In the genomic region with DNA sequence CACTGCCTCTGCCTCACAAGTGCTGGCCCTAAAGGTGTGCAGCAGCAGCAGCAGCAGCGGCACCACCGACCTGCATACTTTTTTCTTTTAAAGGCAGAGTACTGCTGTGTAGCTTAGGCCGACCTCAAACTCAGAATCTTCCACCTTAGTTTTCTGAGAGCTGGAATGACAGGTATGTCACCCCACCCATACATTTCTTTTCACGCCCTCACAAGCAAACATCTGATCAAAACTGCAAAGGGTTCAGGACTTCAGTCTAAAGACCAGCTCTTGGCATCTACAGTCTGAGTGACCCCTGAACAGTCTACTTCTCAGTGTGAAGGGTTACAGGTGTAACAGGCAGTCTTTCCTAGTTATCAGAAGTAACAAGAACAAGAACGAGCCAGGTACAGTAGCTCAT, we compare ENCODE assay signal across 30 mouse cellular contexts. TPM values are rescaled to one million over a fixed set of nuclear protein-coding genes. Genes with fewer than 3 reads are reported as not detected.
DNase-seq lines count a peak whose midpoint lies in the region; ATAC-seq and TF ChIP-seq lines count a peak whose summit lies in the region.
"Had no signal": no experiment of that assay in that cellular context is flagged by ENCODE, and none has a peak within 500 bp of the region (broad histone marks: within the 10 kb centered on the region; RNA-seq: fewer than 3 reads in every experiment).

No protein-coding gene starts in this region.

- H3K9ac ChIP-seq in lung, postnatal 0 days (replicated peaks; ENCODE audit: low read depth), result no peak overlapping the region
- H3K9ac ChIP-seq in intestine, embryonic 15.5 days, result no peak overlapping the region
- no peak overlapping the region for H3K9ac ChIP-seq in stomach, embryonic 16.5 days (ENCODE audit: low read length)
- H3K9ac ChIP-seq: forebrain, embryonic 13.5 days; heart, embryonic 12.5 days; hindbrain, embryonic 15.5 days; limb, embryonic 15.5 days; liver, embryonic 13.5 days; midbrain, embryonic 13.5 days; neural tube, embryonic 13.5 days had no signal

- H3K4me1 ChIP-seq in lung, postnatal 0 days (ENCODE audit: insufficient read depth, low read depth, low read length), result peaks cover 5% of the 10 kb centered on the region; the same call in 1 of the 2 replicates
- peaks cover 14% of the 10 kb centered on the region for H3K4me1 ChIP-seq in lung, adult 2 months (ENCODE audit: control insufficient read depth, insufficient read depth, low read length)
- H3K4me1 ChIP-seq in intestine, embryonic 15.5 days (replicated peaks), result peaks cover 14% of the 10 kb centered on the region; the same call in 1 of the 2 replicates
- peaks cover 17% of the 10 kb centered on the region; the same call in 1 of the 2 replicates for H3K4me1 ChIP-seq in stomach, embryonic 16.5 days (ENCODE audit: control insufficient read depth, insufficient read depth, low read length)
- H3K4me1 ChIP-seq: midbrain, embryonic 13.5 days; neural tube, embryonic 13.5 days had no signal

- H3K4me2 ChIP-seq in lung, postnatal 0 days (replicated peaks; ENCODE audit: low read depth, low read length), result no peak overlapping the region
- no peak overlapping the region for H3K4me2 ChIP-seq in intestine, embryonic 15.5 days (replicated peaks)
- no peak overlapping the region for H3K4me2 ChIP-seq in stomach, embryonic 16.5 days (ENCODE audit: low read depth, low read length)
- H3K4me2 ChIP-seq: forebrain, embryonic 13.5 days; heart, embryonic 12.5 days; hindbrain, embryonic 15.5 days; limb, embryonic 15.5 days; liver, embryonic 13.5 days; midbrain, embryonic 13.5 days; neural tube, embryonic 13.5 days had no signal

- H3K9me3 ChIP-seq in lung, postnatal 0 days (ENCODE audit: low read length), result no peaks in the 10 kb centered on the region
- H3K9me3 ChIP-seq in intestine, embryonic 15.5 days, result no peaks in the 10 kb centered on the region
- no peaks in the 10 kb centered on the region for H3K9me3 ChIP-seq in stomach, embryonic 16.5 days (replicated peaks; ENCODE audit: control insufficient read depth, low read length)
- H3K9me3 ChIP-seq: forebrain, embryonic 13.5 days; G1E; heart, embryonic 12.5 days; hindbrain, embryonic 10.5 days; hindbrain, embryonic 15.5 days; limb, embryonic 10.5 days; limb, embryonic 15.5 days; liver, embryonic 13.5 days; midbrain, embryonic 13.5 days; neural tube, embryonic 13.5 days had no signal

- H3K36me3 ChIP-seq in lung, postnatal 0 days (ENCODE audit: insufficient read depth, low read length), result no peaks in the 10 kb centered on the region; the same call in 1 of the 2 replicates
- H3K36me3 ChIP-seq in intestine, embryonic 15.5 days, result no peaks in the 10 kb centered on the region
- H3K36me3 ChIP-seq in stomach, embryonic 16.5 days (ENCODE audit: control insufficient read depth, insufficient read depth, low read length), result 0 out of 2 replicates have a peak, but pooled peaks cover 3% of the 10 kb centered on the region
- H3K36me3 ChIP-seq: hindbrain, embryonic 15.5 days; limb, embryonic 10.5 days had no signal

- TF ChIP-seq POLR2A in lung, adult 2 months (IDR thresholded peaks at IDR 0.05; ENCODE audit: borderline replicate concordance, extremely low read depth, low read depth, low read length), result no peak

- WGBS in lung, postnatal 0 days, result 58% methylated on average over 5 of the region's 5 CpGs
- WGBS in lung, adult 2 months, result 59% methylated on average over 5 of the region's 5 CpGs
- 67% methylated on average over 5 of the region's 5 CpGs for WGBS in intestine, embryonic 15.5 days
- 67% methylated on average over 5 of the region's 5 CpGs for WGBS in stomach, embryonic 16.5 days

- no peak overlapping the region for H3K4me3 ChIP-seq in lung, postnatal 0 days (ENCODE audit: low read depth, low read length)
- no peak overlapping the region for H3K4me3 ChIP-seq in lung, adult 2 months (replicated peaks; ENCODE audit: extremely low read depth, low read depth, low read length)
- no peak overlapping the region for H3K4me3 ChIP-seq in intestine, embryonic 15.5 days (replicated peaks)
- H3K4me3 ChIP-seq in stomach, embryonic 16.5 days (replicated peaks; ENCODE audit: low read length), result no peak overlapping the region
- H3K4me3 ChIP-seq: forebrain, embryonic 13.5 days; gastrocnemius, adult 2 months; heart, adult 2 months; heart, embryonic 12.5 days; hindbrain, embryonic 10.5 days; hindbrain, embryonic 15.5 days; limb, embryonic 10.5 days; limb, embryonic 15.5 days; liver, embryonic 13.5 days; midbrain, embryonic 13.5 days; neural tube, embryonic 13.5 days had no signal

- H3K27me3 ChIP-seq in lung, postnatal 0 days (replicated peaks; ENCODE audit: insufficient read depth, low read length), result no peaks in the 10 kb centered on the region
- H3K27me3 ChIP-seq in intestine, embryonic 15.5 days (replicated peaks), result no peaks in the 10 kb centered on the region
- H3K27me3 ChIP-seq in stomach, embryonic 16.5 days (ENCODE audit: control insufficient read depth, insufficient read depth, low read length), result no peaks in the 10 kb centered on the region
- H3K27me3 ChIP-seq: forebrain, embryonic 13.5 days; heart, embryonic 12.5 days; hindbrain, embryonic 15.5 days; limb, embryonic 15.5 days; liver, embryonic 13.5 days; midbrain, embryonic 13.5 days; neural tube, embryonic 13.5 days had no signal

- peak; percentile 68 for DNase-seq in lung, postnatal 0 days (ENCODE audit: low spot score)
- no peak for DNase-seq in lung, adult 2 months
- DNase-seq in layer of hippocampus, postnatal 25 days (ENCODE audit: extremely low spot score in 1 of 2, low spot score in 1 of 2), result no peak
- no peak for DNase-seq in frontal cortex, postnatal 14 days (ENCODE audit: low spot score in 2 of 2)
- no peak for DNase-seq in frontal cortex, adult 2 months (ENCODE audit: extremely low spot score in 1 of 2, low spot score in 1 of 2)
- DNase-seq: adrenal gland, postnatal 14 days; cerebellum, adult 11 months; cerebellum, adult 9-10 months; gastrocnemius, adult 2 months; heart, adult 2 months; kidney, adult 9 months; kidney, postnatal 14 days; liver, embryonic 13.5 days; lung, adult 18-20 months; thymus, adult 18-20 months; thymus, postnatal 25 days had no signal

- H3K27ac ChIP-seq in lung, postnatal 0 days (ENCODE audit: low read length), result peak overlapping the region; percentile 84
- H3K27ac ChIP-seq in intestine, embryonic 15.5 days, result peak overlapping the region; percentile 24; the same call in 1 of the 2 replicates
- peak overlapping the region; percentile 80 for H3K27ac ChIP-seq in stomach, embryonic 16.5 days (ENCODE audit: low read length)
- H3K27ac ChIP-seq: forebrain, embryonic 13.5 days; gastrocnemius, adult 2 months; heart, adult 2 months; hindbrain, embryonic 10.5 days; hindbrain, embryonic 15.5 days; limb, embryonic 10.5 days; limb, embryonic 15.5 days; liver, embryonic 13.5 days; macrophage; midbrain, embryonic 13.5 days; neural tube, embryonic 13.5 days had no signal

- peak; percentile 38; the same call in 1 of the 2 replicates for TF ChIP-seq EP300 in lung, postnatal 0 days (IDR thresholded peaks at IDR 0.05)

- TF ChIP-seq CTCF in lung, postnatal 0 days (IDR thresholded peaks at IDR 0.05), result no peak
- TF ChIP-seq CTCF in lung, adult 2 months (IDR thresholded peaks at IDR 0.05; ENCODE audit: insufficient read depth, low read length), result no peak

- peak; percentile 41 for ATAC-seq in lung, postnatal 0 days
- ATAC-seq in intestine, embryonic 15.5 days, result peak; percentile 27; the same call in 1 of the 2 replicates
- ATAC-seq in stomach, embryonic 16.5 days (ENCODE audit: insufficient read depth, low FRiP score), result peak; percentile 47; the same call in 1 of the 2 replicates
- ATAC-seq: CD4-positive, CD25-positive, alpha-beta regulatory T cell, adult 4 months; forebrain, embryonic 13.5 days; inflammation-experienced regulatory T-cells, adult 6 months; midbrain, embryonic 13.5 days had no signal

RNA-seq across cellular contexts. Expression of a gene that starts 18.2 kb away (rescaled TPM):
- polyA plus RNA-seq in lung, postnatal 0 days (2015; fragmentation: Nextera tagmentation; extraction: Ambion mirVana), result 57.2 and 62.0 TPM in 2 replicates
- polyA plus RNA-seq in lung, adult 2 months (2012; rRNA removed), result 94.3 and 142 TPM in 2 replicates
- polyA plus RNA-seq in intestine, embryonic 15.5 days (2015; fragmentation: Nextera tagmentation; extraction: Ambion mirVana), result 60.1 and 64.0 TPM in 2 replicates
- polyA plus RNA-seq in stomach, embryonic 16.5 days (2015; fragmentation: Nextera tagmentation; extraction: Ambion mirVana), result 92.6 and 109 TPM in 2 replicates
- 100 to 1,000 TPM in 1 of 2 experiments, 10 to 100 TPM in 1; 83.1 to 104 TPM for total RNA-seq in layer of hippocampus, postnatal 25 days (2021)
- polyA plus RNA-seq in frontal cortex, adult 2 months (2012; rRNA removed), result 179 TPM in 2 replicates

Comparison
In these comparisons a context has a peak if more than half of its experiments do, and no peak if none do; other contexts are left out.
1. H3K27ac ChIP-seq: peak in every context shown above with its lines; median percentile 84 in lung, postnatal 0 days; 80 in stomach, embryonic 16.5 days; 24 in intestine, embryonic 15.5 days.